Mouse (Mus musculus): Measurements from ENCODE around the gene Phyh.

Phyh gene

GRCm38 (mm10) chr2:4918860-4919739 is at the start of gene Phyh:
TSS of gene Phyh (plus strand) at chr2:4919019.
- DNase-seq (ENCODE audit: low read depth, low spot score): peak; percentile 46

GRCm38 (mm10) chr2:4872740-4873139 is 46.1 kb upstream of the Phyh start:
- DNase-seq (ENCODE audit: low read depth, low spot score): no peak

GRCm38 (mm10) chr2:4873331-4873730 is 45.5 kb upstream of the Phyh start:
- no peak for DNase-seq (ENCODE audit: low read depth, low spot score)

GRCm38 (mm10) chr2:4875090-4875489 is 43.7 kb upstream of the Phyh start:
- DNase-seq (ENCODE audit: low read depth, low spot score): no peak

- no peak for DNase-seq (ENCODE audit: low read depth, low spot score)
Observed at GRCm38 (mm10) chr2:4876131-4876530, 42.7 kb upstream of the Phyh start.

- DNase-seq (ENCODE audit: low read depth, low spot score): peak; percentile 4
Observed at GRCm38 (mm10) chr2:4880737-4881349, 38.0 kb upstream of the Phyh start.

GRCm38 (mm10) chr2:4881350-4882248 is 37.2 kb upstream of the Phyh start, which contains the start of gene Sephs1:
TSS of gene Sephs1 (plus strand) at chr2:4881564.
- DNase-seq (ENCODE audit: low read depth, low spot score): peak; percentile 84

GRCm38 (mm10) chr2:4882249-4882791 is 36.5 kb upstream of the Phyh start:
- DNase-seq (ENCODE audit: low read depth, low spot score): peak; percentile 35

GRCm38 (mm10) chr2:4883009-4883704 is 35.7 kb upstream of the Phyh start:
- no peak for DNase-seq (ENCODE audit: low read depth, low spot score)

GRCm38 (mm10) chr2:4886896-4887295 is 31.9 kb upstream of the Phyh start:
- DNase-seq (ENCODE audit: low read depth, low spot score): no peak

GRCm38 (mm10) chr2:4895598-4895997 is 23.2 kb upstream of the Phyh start:
- no peak for DNase-seq (ENCODE audit: low read depth, low spot score)

- DNase-seq (ENCODE audit: low read depth, low spot score): no peak
Observed at GRCm38 (mm10) chr2:4896970-4897369, 21.8 kb upstream of the Phyh start.

- DNase-seq (ENCODE audit: low read depth, low spot score): no peak
Observed at GRCm38 (mm10) chr2:4900624-4901023, 18.2 kb upstream of the Phyh start.

GRCm38 (mm10) chr2:4902346-4902745 is 16.5 kb upstream of the Phyh start:
- no peak for DNase-seq (ENCODE audit: low read depth, low spot score)

- DNase-seq (ENCODE audit: low read depth, low spot score): no peak
Observed at GRCm38 (mm10) chr2:4907120-4907519, 11.7 kb upstream of the Phyh start.

- DNase-seq (ENCODE audit: low read depth, low spot score): no peak
Observed at GRCm38 (mm10) chr2:4907916-4908315, 10.9 kb upstream of the Phyh start.

- DNase-seq (ENCODE audit: low read depth, low spot score): no peak
Observed at GRCm38 (mm10) chr2:4908771-4909315, 10.0 kb upstream of the Phyh start.

GRCm38 (mm10) chr2:4909909-4910308 is 8.9 kb upstream of the Phyh start:
- DNase-seq (ENCODE audit: low read depth, low spot score): no peak

- DNase-seq (ENCODE audit: low read depth, low spot score): no peak
Observed at GRCm38 (mm10) chr2:4910521-4910920, 8.3 kb upstream of the Phyh start.

GRCm38 (mm10) chr2:4913949-4914348 is 4.9 kb upstream of the Phyh start:
- DNase-seq (ENCODE audit: low read depth, low spot score): no peak

- no peak for DNase-seq (ENCODE audit: low read depth, low spot score)
Observed at GRCm38 (mm10) chr2:4916037-4916436, 2.8 kb upstream of the Phyh start.
